Mouse (Mus musculus): ENCODE data around the gene Prdx3. TPM values are rescaled to one million over a fixed set of nuclear protein-coding genes. Genes with fewer than 3 reads are reported as not detected.
A peak's percentile ranks its signal among the peaks of the same experiment; 100 is the strongest.

Prdx3 gene
- total RNA-seq, 1 experiment: 43.9 TPM

- peak within 1 kb of the TSS; percentile 15 for H3K9ac ChIP-seq (ENCODE audit: insufficient read depth, low read depth, low read length, poor library complexity, severe bottlenecking)
- no peak within 1 kb of the TSS for H3K27ac ChIP-seq (ENCODE audit: insufficient read depth, low read depth, low read length, poor library complexity, severe bottlenecking)
- peaks cover 3% of the 10 kb centered on the region for H3K36me3 ChIP-seq (ENCODE audit: control insufficient read depth, insufficient read depth, low read length, poor library complexity, severe bottlenecking)
- TF ChIP-seq MAFK (IDR thresholded peaks at IDR 0.05; ENCODE audit: insufficient read depth, low read depth, low read length) (0 out of 2 replicates have a peak, but pooled peaks have one; percentile 3), HCFC1 (IDR thresholded peaks at IDR 0.05; ENCODE audit: borderline replicate concordance, insufficient read depth, low read length) (no peak), CHD2 (IDR thresholded peaks at IDR 0.05; ENCODE audit: low read depth, low read length) (no peak), ZNF384 (IDR thresholded peaks at IDR 0.05; ENCODE audit: low read depth, low read length) (no peak), ZC3H11A (IDR thresholded peaks at IDR 0.05; ENCODE audit: borderline replicate concordance, low read depth, low read length) (no peak)
- peak within 1 kb of the TSS; percentile 34 to 62 for H3K4me3 ChIP-seq (ENCODE audit: insufficient read depth in 1 of 2, low read depth in 1 of 2, low read length in 2 of 2, poor library complexity in 1 of 2, severe bottlenecking in 1 of 2)
- peak; percentile 93 for DNase-seq (ENCODE audit: low read depth, low spot score)
- 0 out of 4 replicates have a peak, but pooled peaks cover 0 to 2% of the 10 kb centered on the region in 2 experiments for H3K4me1 ChIP-seq (ENCODE audit: control insufficient read depth in 2 of 2, insufficient read depth in 2 of 2, low read length in 2 of 2, poor library complexity in 1 of 2)
- in situ Hi-C loops (cut with MboI; ENCODE audit: low sequenced_read_pairs in 2 of 2, unreplicated experiment in 2 of 2): no loop called here
- H3K9me3 ChIP-seq (ENCODE audit: control insufficient read depth, insufficient read depth, low read depth, low read length): no peaks in the 10 kb centered on the region
These were observed 13.3 kb downstream of the Prdx3 start, which contains the start of gene Sfxn4 for GRCm38 (mm10) chr19:60860868-60861700. Gene Sfxn4, minus strand, starts transcription at chr19:60861479.

- no peak overlapping the region for H3K4me3 ChIP-seq (ENCODE audit: insufficient read depth in 1 of 2, low read depth in 1 of 2, low read length in 2 of 2, poor library complexity in 1 of 2, severe bottlenecking in 1 of 2)
- H3K36me3 ChIP-seq (ENCODE audit: control insufficient read depth, insufficient read depth, low read length, poor library complexity, severe bottlenecking): no peaks in the 10 kb centered on the region
- DNase-seq (ENCODE audit: low read depth, low spot score): no peak
- no peaks in the 10 kb centered on the region for H3K4me1 ChIP-seq (ENCODE audit: control insufficient read depth in 2 of 2, insufficient read depth in 2 of 2, low read length in 2 of 2, poor library complexity in 1 of 2)
- in situ Hi-C loops (cut with MboI; ENCODE audit: low sequenced_read_pairs in 2 of 2, unreplicated experiment in 2 of 2): no loop called here
- no peak overlapping the region for H3K9ac ChIP-seq (ENCODE audit: insufficient read depth, low read depth, low read length, poor library complexity, severe bottlenecking)
- no peak for TF ChIP-seq MAFK (IDR thresholded peaks at IDR 0.05; ENCODE audit: insufficient read depth, low read depth, low read length)
- no peak for TF ChIP-seq CHD2 (IDR thresholded peaks at IDR 0.05; ENCODE audit: low read depth, low read length)
- TF ChIP-seq ZC3H11A (IDR thresholded peaks at IDR 0.05; ENCODE audit: borderline replicate concordance, low read depth, low read length): no peak
- no peak for TF ChIP-seq ZNF384 (IDR thresholded peaks at IDR 0.05; ENCODE audit: low read depth, low read length)
- TF ChIP-seq HCFC1 (IDR thresholded peaks at IDR 0.05; ENCODE audit: borderline replicate concordance, insufficient read depth, low read length): no peak
- no peak overlapping the region for H3K27ac ChIP-seq (ENCODE audit: insufficient read depth, low read depth, low read length, poor library complexity, severe bottlenecking)
- H3K9me3 ChIP-seq (ENCODE audit: control insufficient read depth, insufficient read depth, low read depth, low read length): no peaks in the 10 kb centered on the region
These were observed 28.6 kb downstream of the Prdx3 start for GRCm38 (mm10) chr19:60845731-60846130.

GRCm38 (mm10) chr19:60843324-60843723 is 31.0 kb downstream of the Prdx3 start:
- TF ChIP-seq HCFC1 (IDR thresholded peaks at IDR 0.05; ENCODE audit: borderline replicate concordance, insufficient read depth, low read length) (no peak), ZNF384 (IDR thresholded peaks at IDR 0.05; ENCODE audit: low read depth, low read length) (no peak), MAFK (IDR thresholded peaks at IDR 0.05; ENCODE audit: insufficient read depth, low read depth, low read length) (no peak), ZC3H11A (IDR thresholded peaks at IDR 0.05; ENCODE audit: borderline replicate concordance, low read depth, low read length) (no peak), CHD2 (IDR thresholded peaks at IDR 0.05; ENCODE audit: low read depth, low read length) (no peak)
- DNase-seq (ENCODE audit: low read depth, low spot score): no peak
- no peak overlapping the region for H3K4me3 ChIP-seq (ENCODE audit: insufficient read depth in 1 of 2, low read depth in 1 of 2, low read length in 2 of 2, poor library complexity in 1 of 2, severe bottlenecking in 1 of 2)
- H3K36me3 ChIP-seq (ENCODE audit: control insufficient read depth, insufficient read depth, low read length, poor library complexity, severe bottlenecking): peaks cover 3% of the 10 kb centered on the region
- in situ Hi-C loops (cut with MboI; ENCODE audit: low sequenced_read_pairs in 2 of 2, unreplicated experiment in 2 of 2): no loop called here
- H3K9ac ChIP-seq (ENCODE audit: insufficient read depth, low read depth, low read length, poor library complexity, severe bottlenecking): no peak overlapping the region
- H3K9me3 ChIP-seq (ENCODE audit: control insufficient read depth, insufficient read depth, low read depth, low read length): no peaks in the 10 kb centered on the region
- H3K27ac ChIP-seq (ENCODE audit: insufficient read depth, low read depth, low read length, poor library complexity, severe bottlenecking): no peak overlapping the region
- H3K4me1 ChIP-seq (ENCODE audit: control insufficient read depth in 2 of 2, insufficient read depth in 2 of 2, low read length in 2 of 2, poor library complexity in 1 of 2): no peaks in the 10 kb centered on the region

GRCm38 (mm10) chr19:60837747-60838146 is 36.6 kb downstream of the Prdx3 start:
- in situ Hi-C loops (cut with MboI; ENCODE audit: low sequenced_read_pairs in 2 of 2, unreplicated experiment in 2 of 2): no loop called here
- Histone ChIP-seq H3K4me3 (ENCODE audit: insufficient read depth in 1 of 2, low read depth in 1 of 2, low read length in 2 of 2, poor library complexity in 1 of 2, severe bottlenecking in 1 of 2) (no peak overlapping the region), H3K4me1 (ENCODE audit: control insufficient read depth in 2 of 2, insufficient read depth in 2 of 2, low read length in 2 of 2, poor library complexity in 1 of 2) (no peaks in the 10 kb centered on the region), H3K9me3 (ENCODE audit: control insufficient read depth, insufficient read depth, low read depth, low read length) (no peaks in the 10 kb centered on the region), H3K27ac (ENCODE audit: insufficient read depth, low read depth, low read length, poor library complexity, severe bottlenecking) (no peak overlapping the region), H3K36me3 (ENCODE audit: control insufficient read depth, insufficient read depth, low read length, poor library complexity, severe bottlenecking) (peaks cover 7% of the 10 kb centered on the region), H3K9ac (ENCODE audit: insufficient read depth, low read depth, low read length, poor library complexity, severe bottlenecking) (no peak overlapping the region)
- TF ChIP-seq CHD2 (IDR thresholded peaks at IDR 0.05; ENCODE audit: low read depth, low read length) (no peak), ZC3H11A (IDR thresholded peaks at IDR 0.05; ENCODE audit: borderline replicate concordance, low read depth, low read length) (peak; percentile 49; the same call in 1 of the 2 replicates)
- peak; percentile 44 for DNase-seq (ENCODE audit: low read depth, low spot score)
